Mouse (Mus musculus) urinary bladder, adult 2 months (tissue): ENCODE measurements around the gene Ncoa1. TPM values are rescaled to one million over a fixed set of nuclear protein-coding genes. Genes with fewer than 3 reads are reported as not detected.
"Not testable (repeated sequence)": the region's sequence is repeated elsewhere in the genome, so short reads cannot be mapped to it uniquely, and the experiment has no call there.

Experiments used
- DNase-seq: peaks from one replicate; pipeline ENCODE4 v3.0.0; 2022; ENCODE audit warnings: low spot score
- polyA plus RNA-seq: library from polyadenylated mRNA; depleted of rRNA; stranded (reverse); fragments of >200 nt; gene quantifications from 2 replicates; pipeline ENCODE4 v1.2.3, GENCODE M21; 2012

The Ncoa1 gene
- polyA plus RNA-seq, 1 experiment: 19.9 TPM

GRCm38 (mm10) chr12:4476291-4476831 is 621 bp downstream of the Ncoa1 start:
- peak; percentile 49 for DNase-seq

GRCm38 (mm10) chr12:4475251-4475993 is 1.6 kb downstream of the Ncoa1 start:
- DNase-seq: no peak

GRCm38 (mm10) chr12:4469115-4469514 is 7.9 kb downstream of the Ncoa1 start:
- DNase-seq: no peak

- no peak for DNase-seq
Observed at GRCm38 (mm10) chr12:4463701-4464100, 13.3 kb downstream of the Ncoa1 start.

GRCm38 (mm10) chr12:4462420-4462819 is 14.6 kb downstream of the Ncoa1 start:
- no peak for DNase-seq

GRCm38 (mm10) chr12:4460990-4461389 is 16.0 kb downstream of the Ncoa1 start:
- no peak for DNase-seq

- DNase-seq: no peak
Observed at GRCm38 (mm10) chr12:4454956-4455565, 21.9 kb downstream of the Ncoa1 start.

GRCm38 (mm10) chr12:4454248-4454647 is 22.7 kb downstream of the Ncoa1 start:
- DNase-seq: no peak

- no peak for DNase-seq
Observed at GRCm38 (mm10) chr12:4452233-4452632, 24.7 kb downstream of the Ncoa1 start.

- DNase-seq: not testable (repeated sequence)
Observed at GRCm38 (mm10) chr12:4450485-4450884, 26.5 kb downstream of the Ncoa1 start.

GRCm38 (mm10) chr12:4448076-4448589 is 28.8 kb downstream of the Ncoa1 start:
- no peak for DNase-seq

GRCm38 (mm10) chr12:4444946-4445345 is 32.0 kb downstream of the Ncoa1 start:
- no peak for DNase-seq

- no peak for DNase-seq
Observed at GRCm38 (mm10) chr12:4441451-4441850, 35.5 kb downstream of the Ncoa1 start.

GRCm38 (mm10) chr12:4436198-4436597 is 40.8 kb downstream of the Ncoa1 start:
- DNase-seq: no peak

- no peak for DNase-seq
Observed at GRCm38 (mm10) chr12:4433549-4433948, 43.4 kb downstream of the Ncoa1 start.

- no peak for DNase-seq
Observed at GRCm38 (mm10) chr12:4431978-4432377, 45.0 kb downstream of the Ncoa1 start.

- DNase-seq: no peak
Observed at GRCm38 (mm10) chr12:4430061-4430825, 46.7 kb downstream of the Ncoa1 start.

- DNase-seq: no peak
Observed at GRCm38 (mm10) chr12:4418824-4419223, 58.2 kb downstream of the Ncoa1 start.

GRCm38 (mm10) chr12:4417626-4418263 is 59.2 kb downstream of the Ncoa1 start:
- no peak for DNase-seq

GRCm38 (mm10) chr12:4407085-4407484 is 69.9 kb downstream of the Ncoa1 start:
- no peak for DNase-seq

GRCm38 (mm10) chr12:4406155-4406554 is 70.8 kb downstream of the Ncoa1 start:
- no peak for DNase-seq

GRCm38 (mm10) chr12:4403206-4403605 is 73.8 kb downstream of the Ncoa1 start:
- DNase-seq: no peak
